Mouse (Mus musculus) retina, postnatal 7 days (tissue): ENCODE measurements around the gene Gnb1l.
A peak's percentile ranks its signal among the peaks of the same experiment; 100 is the strongest.

ENCODE experiments used
- DNase-seq: peaks from one replicate; pipeline ENCODE4 v3.0.0-alpha.2; 2012; ENCODE audit warnings: low read depth, low spot score

Gene Gnb1l

GRCm38 (mm10) chr16:18498558-18498990 is at the start of gene Gnb1l, which contains the start of gene Rtl10:
TSS of gene Gnb1l (plus strand) at chr16:18498713.
TSS of gene Rtl10 (plus strand) at chr16:18498901.
- DNase-seq: peak; percentile 95

GRCm38 (mm10) chr16:18449005-18449404 is 49.5 kb upstream of the Gnb1l start:
- no peak for DNase-seq

GRCm38 (mm10) chr16:18451486-18452181 is 46.9 kb upstream of the Gnb1l start:
- no peak for DNase-seq

GRCm38 (mm10) chr16:18452361-18452862 is 46.1 kb upstream of the Gnb1l start:
- no peak for DNase-seq

- no peak for DNase-seq
Measured at GRCm38 (mm10) chr16:18453846-18454245, 44.7 kb upstream of the Gnb1l start.

- no peak for DNase-seq
Measured at GRCm38 (mm10) chr16:18455407-18455806, 43.1 kb upstream of the Gnb1l start.

- no peak for DNase-seq
Measured at GRCm38 (mm10) chr16:18458661-18459060, 39.9 kb upstream of the Gnb1l start.

GRCm38 (mm10) chr16:18459335-18459954 is 39.1 kb upstream of the Gnb1l start:
- no peak for DNase-seq

GRCm38 (mm10) chr16:18459955-18460370 is 38.5 kb upstream of the Gnb1l start:
- DNase-seq: peak; percentile 24

- no peak for DNase-seq
Measured at GRCm38 (mm10) chr16:18460826-18461225, 37.7 kb upstream of the Gnb1l start.

GRCm38 (mm10) chr16:18462031-18462430 is 36.5 kb upstream of the Gnb1l start:
- DNase-seq: no peak

GRCm38 (mm10) chr16:18462598-18462997 is 35.9 kb upstream of the Gnb1l start:
- no peak for DNase-seq

- no peak for DNase-seq
Measured at GRCm38 (mm10) chr16:18464271-18464670, 34.2 kb upstream of the Gnb1l start.

- no peak for DNase-seq
Measured at GRCm38 (mm10) chr16:18470829-18471228, 27.7 kb upstream of the Gnb1l start.

GRCm38 (mm10) chr16:18471381-18471955 is 27.0 kb upstream of the Gnb1l start:
- no peak for DNase-seq

GRCm38 (mm10) chr16:18471976-18472375 is 26.5 kb upstream of the Gnb1l start:
- DNase-seq: no peak

- DNase-seq: no peak
Measured at GRCm38 (mm10) chr16:18472416-18472815, 26.1 kb upstream of the Gnb1l start.

- no peak for DNase-seq
Measured at GRCm38 (mm10) chr16:18472976-18473375, 25.5 kb upstream of the Gnb1l start.

GRCm38 (mm10) chr16:18474021-18474420 is 24.5 kb upstream of the Gnb1l start:
- no peak for DNase-seq

GRCm38 (mm10) chr16:18477996-18478395 is 20.5 kb upstream of the Gnb1l start:
- DNase-seq: no peak

GRCm38 (mm10) chr16:18479667-18480066 is 18.8 kb upstream of the Gnb1l start:
- DNase-seq: no peak

GRCm38 (mm10) chr16:18480933-18481485 is 17.5 kb upstream of the Gnb1l start:
- DNase-seq: no peak
